Mouse (Mus musculus): ENCODE data around the gene Trp53bp2.

Gene Trp53bp2

GRCm38 (mm10) chr1:182408684-182409327, at the start of gene Trp53bp2:
TSS of gene Trp53bp2 (plus strand) at chr1:182409172.
- peak; percentile 100 for DNase-seq

GRCm38 (mm10) chr1:182362703-182363102, 46.3 kb upstream of the Trp53bp2 start:
- DNase-seq: no peak

DNA sequence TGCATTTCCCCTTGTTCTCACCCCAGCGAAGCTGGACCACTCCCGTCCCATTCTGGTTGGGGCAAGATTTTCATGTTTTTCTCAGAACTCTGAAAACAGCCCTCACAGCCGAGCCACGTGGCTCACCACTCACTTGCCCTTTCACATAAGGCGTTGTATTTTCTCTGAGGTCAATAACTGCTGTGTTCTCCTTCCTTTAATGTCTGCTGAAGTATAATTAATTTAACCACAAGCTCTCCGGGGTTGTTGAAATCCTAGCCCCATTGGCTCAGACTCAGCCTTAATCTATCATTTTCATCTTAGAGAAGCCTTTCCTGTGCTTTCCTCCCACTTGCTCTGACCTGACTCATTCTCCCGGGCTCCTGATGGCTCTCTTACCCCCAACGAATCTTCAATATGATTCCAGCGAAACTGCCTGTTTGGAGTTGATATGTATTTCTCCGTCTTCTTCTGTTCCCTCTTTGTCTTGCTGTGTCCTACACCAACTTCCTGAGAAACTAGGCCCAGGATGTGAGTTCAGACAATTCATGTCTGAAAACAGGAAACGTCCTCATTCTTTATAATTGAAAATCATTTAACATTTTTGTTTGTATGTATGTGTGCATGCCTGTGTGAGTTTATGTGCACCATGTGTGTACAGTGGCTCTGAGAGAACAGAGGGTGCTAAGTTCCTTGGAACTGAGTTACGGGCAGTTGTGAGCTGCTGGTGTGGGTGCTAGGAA, 45.1 kb upstream of the Trp53bp2 start:
- no peak for DNase-seq

GRCm38 (mm10) chr1:182368309-182368708, 40.7 kb upstream of the Trp53bp2 start:
- no peak for DNase-seq

DNA sequence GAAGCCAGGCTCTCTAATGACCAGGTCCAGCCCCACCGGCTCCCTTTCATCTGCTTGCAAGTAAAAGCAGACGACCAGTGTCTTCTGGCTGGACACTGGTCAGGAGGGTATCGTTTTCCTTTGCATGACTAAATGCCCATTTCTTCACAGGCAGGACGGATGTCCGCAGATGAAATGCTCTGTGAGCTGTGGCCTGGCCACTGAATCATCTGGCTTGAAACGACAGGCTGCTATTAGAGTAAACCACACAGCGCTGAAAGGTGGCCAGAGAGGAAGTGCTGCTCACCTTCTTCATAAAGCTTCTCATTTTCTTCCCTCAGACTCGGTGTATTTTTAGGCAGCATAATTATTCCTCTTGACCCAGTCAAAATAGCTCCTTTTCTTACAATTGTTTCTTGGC, 40.2 kb upstream of the Trp53bp2 start:
- DNase-seq: no peak

DNA sequence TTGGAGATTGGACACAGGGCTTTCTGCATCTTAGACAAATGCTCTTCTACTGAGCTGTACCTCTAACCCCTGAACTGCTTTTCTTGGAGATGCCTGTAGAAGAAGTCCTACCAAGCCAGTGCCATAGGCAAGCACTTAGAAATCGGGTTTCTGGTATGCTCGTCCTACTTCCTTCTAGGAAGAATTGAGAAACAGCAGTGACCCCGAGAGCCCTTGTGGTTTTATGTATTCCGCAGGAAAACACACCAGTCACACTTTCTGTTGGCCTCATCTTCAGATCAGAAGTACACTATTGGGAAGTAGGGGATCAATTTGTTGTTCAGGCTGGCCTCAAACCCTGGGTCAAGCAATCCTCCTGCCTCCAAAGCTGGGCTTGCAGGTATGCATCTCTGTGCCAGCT, 39.5 kb upstream of the Trp53bp2 start:
- peak in 1 of 2 experiments; percentile 30 for DNase-seq

DNA sequence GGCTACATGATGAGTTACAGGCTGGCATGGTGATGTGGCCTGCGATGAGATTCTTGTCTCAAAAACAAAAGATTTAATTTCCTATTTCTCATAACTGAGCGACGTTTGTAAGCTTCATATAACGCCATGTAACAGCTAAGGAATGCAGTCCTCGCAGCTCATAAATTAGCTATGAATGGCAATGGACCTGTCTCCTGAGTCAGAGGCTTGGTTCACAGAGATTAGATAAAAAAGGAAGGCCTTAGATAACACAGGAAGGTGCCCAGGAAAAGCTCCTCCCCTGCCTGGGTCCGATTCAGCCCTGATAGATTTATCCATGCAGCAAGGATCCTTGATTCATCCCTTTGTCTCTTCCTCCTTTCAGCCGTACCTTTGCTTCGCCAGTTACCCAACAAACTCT, 37.1 kb upstream of the Trp53bp2 start:
- DNase-seq: no peak

GRCm38 (mm10) chr1:182376221-182376620, 32.8 kb upstream of the Trp53bp2 start:
- peak; percentile 73 to 88 for DNase-seq

- peak; percentile 22 to 51 for DNase-seq
Observed at GRCm38 (mm10) chr1:182376826-182377225, 32.1 kb upstream of the Trp53bp2 start.

DNA sequence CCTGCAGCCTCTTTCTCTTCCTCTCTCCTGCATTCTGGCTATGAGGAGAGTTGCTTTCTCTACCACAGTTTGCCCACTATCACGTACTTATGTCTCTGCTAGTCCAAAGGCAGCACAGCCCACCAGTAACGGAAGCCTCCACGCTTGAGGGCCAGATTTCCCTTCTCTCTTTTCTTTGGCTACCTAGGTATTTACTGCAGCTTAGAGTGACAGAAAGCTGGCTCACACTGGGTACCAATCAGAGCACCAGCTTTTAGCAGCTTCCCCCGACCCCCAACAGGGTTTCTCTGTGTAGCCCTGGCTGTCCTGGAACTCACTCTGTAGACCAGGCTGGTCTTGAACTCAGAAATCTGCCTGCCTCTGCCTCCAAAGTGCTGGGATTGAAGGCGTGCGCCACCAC, 31.5 kb upstream of the Trp53bp2 start:
- peak in 1 of 2 experiments; percentile 31 for DNase-seq

- DNase-seq: peak in 1 of 2 experiments; percentile 9
Observed at GRCm38 (mm10) chr1:182378205-182378835, 30.7 kb upstream of the Trp53bp2 start.

- DNase-seq: peak in 1 of 2 experiments; percentile 20
Observed at GRCm38 (mm10) chr1:182378876-182379275, 30.1 kb upstream of the Trp53bp2 start.

DNA sequence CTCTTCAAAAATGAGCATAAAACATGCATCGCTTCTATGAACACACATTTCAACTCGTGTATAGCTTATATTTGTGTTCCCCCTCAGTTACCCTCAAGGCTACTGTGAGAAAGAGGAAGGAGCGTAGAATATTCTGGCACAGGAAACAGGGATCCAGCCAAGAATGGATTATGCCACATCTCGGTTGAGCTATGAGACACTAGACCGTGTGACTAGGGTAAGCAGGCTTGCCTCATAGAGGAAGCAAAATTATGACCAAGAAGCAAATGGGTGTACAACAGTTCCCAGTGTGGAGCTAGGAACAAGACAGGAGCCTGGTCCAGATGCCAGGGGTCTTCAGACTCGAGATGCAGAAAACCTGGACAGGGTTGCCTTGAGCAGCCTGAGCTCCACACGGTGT, 28.3 kb upstream of the Trp53bp2 start:
- DNase-seq: no peak

- no peak for DNase-seq
Observed at GRCm38 (mm10) chr1:182381327-182381726, 27.6 kb upstream of the Trp53bp2 start.

- DNase-seq: no peak
Observed at GRCm38 (mm10) chr1:182383096-182383495, 25.9 kb upstream of the Trp53bp2 start.

GRCm38 (mm10) chr1:182386449-182386848, 22.5 kb upstream of the Trp53bp2 start:
- DNase-seq: no peak

- no peak for DNase-seq
Observed at GRCm38 (mm10) chr1:182388729-182389128, 20.2 kb upstream of the Trp53bp2 start.

GRCm38 (mm10) chr1:182398171-182398570, 10.8 kb upstream of the Trp53bp2 start:
- DNase-seq: peak in 1 of 2 experiments; percentile 22

- no peak for DNase-seq
Observed at GRCm38 (mm10) chr1:182398780-182399179, 10.2 kb upstream of the Trp53bp2 start.

DNA sequence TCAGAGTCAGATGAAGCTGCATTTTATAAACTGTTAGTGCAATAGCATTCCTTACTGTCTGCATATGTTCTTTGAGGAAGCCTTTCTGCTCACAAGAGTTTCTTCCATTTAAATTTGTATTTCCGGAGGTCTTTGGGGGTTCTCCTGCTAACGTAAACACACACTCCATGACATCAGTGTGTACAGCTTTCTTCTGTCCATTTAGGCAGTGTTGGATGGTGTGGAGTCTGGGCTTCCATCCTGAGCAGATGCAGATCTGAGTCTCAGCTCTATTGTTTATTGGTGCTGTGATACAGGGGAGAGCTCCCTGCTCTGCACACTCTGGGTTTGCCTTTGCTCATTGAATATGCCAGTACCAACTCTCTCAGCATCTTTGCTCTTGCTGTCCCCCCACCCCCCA, 9.8 kb upstream of the Trp53bp2 start:
- DNase-seq: no peak

DNA sequence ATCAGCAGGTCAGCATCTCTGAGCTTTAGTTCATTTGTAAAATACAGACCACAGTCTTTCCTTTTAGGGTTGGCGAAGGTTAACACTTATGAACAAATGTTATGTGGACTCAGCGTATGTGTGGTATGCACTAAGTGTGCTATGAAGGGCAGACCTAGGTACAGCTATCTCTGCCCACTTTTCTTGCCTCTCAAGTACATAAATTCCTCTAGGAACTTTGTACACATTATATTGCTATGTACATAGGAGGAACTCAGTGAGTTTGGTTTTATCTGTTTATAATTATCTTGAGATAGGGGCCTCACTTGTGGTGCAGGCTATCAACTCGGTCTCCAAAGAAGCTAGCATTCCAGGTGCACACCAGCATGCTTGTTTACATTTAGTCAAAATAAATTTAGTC, 9.1 kb upstream of the Trp53bp2 start:
- no peak for DNase-seq

DNA sequence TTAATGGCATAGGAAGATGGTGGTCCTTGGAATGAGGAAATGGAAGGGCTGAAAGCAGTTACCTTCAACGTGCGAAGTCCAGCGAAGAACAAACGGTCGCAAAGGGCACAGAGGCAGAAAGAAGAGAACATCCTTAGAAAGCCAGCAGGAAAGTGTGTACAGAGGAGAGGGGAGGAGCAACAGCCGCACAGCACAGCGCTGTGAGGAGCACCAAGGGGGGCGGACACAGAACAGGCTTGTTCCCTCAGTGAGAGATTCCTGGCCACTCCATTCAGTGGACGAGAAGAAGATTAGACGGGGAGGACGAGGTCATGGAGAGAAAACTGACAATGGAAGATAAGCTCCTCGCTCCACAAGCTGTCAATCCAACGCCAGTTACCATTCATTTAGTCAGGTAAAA, 5.9 kb upstream of the Trp53bp2 start:
- no peak for DNase-seq

- no peak for DNase-seq
Observed at GRCm38 (mm10) chr1:182406621-182407020, 2.4 kb upstream of the Trp53bp2 start.

GRCm38 (mm10) chr1:182408243-182408642, 729 bp upstream of the Trp53bp2 start:
- DNase-seq: peak; percentile 83 to 86
